Mouse (Mus musculus): Measurements from ENCODE around the gene Aurkb. TPM values are rescaled to one million over a fixed set of nuclear protein-coding genes. Genes with fewer than 3 reads are reported as not detected.
"Not testable (repeated sequence)": the region's sequence is repeated elsewhere in the genome, so short reads cannot be mapped to it uniquely, and the experiment has no call there.

Gene Aurkb
- 71.7 and 81.1 TPM in 2 replicates for total RNA-seq (2012; rRNA removed)

DNA sequence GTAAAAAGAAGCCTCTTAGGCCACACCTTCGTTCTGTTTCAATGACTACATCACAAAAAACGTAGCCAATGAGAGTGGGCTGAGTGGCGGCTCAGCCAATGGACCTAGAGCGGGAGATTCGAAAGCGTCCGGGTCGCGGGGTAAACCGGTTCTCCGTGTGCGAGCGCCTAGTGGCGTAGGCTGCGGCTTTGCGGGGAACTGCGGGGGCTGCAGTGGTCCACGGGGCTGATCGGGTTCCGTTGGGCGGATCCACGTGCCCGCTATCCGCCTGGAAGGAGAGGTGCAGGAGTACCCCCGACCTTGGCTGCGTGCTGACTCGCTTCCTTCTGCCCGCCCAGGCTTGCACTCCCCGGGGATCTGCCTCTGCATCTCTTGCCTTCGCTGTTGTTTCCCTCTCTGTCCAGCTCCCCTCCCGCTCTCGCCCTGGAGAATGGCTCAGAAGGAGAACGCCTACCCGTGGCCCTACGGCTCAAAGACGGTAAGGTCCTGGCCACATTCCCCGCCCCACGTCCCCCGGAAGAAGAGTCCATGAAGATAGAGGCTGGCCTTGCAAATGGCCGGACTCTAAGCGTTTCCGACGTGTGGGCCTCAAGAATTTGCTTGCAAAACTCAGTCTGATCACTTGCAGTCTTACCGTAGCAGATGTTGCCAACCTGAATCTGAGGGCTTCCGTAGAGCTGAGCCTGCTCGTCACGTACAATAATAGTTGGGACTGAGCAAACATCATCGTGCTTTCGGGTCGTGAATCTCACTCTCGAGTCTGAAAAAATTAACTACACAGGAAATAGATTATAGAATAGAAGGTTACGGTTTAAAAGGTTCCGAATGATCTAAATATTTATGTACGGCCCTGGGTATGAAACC is at the start of gene Aurkb:
Gene Aurkb, plus strand, starts transcription at position 117 of the 864 bp plus-strand sequence.
- H3K9me3 ChIP-seq (ENCODE audit: control insufficient read depth, insufficient read depth, low read depth, low read length): no peaks in the 10 kb centered on the region
- no peak for TF ChIP-seq ZC3H11A (IDR thresholded peaks at IDR 0.05; ENCODE audit: borderline replicate concordance, low read depth, low read length)
- TF ChIP-seq CHD2 (IDR thresholded peaks at IDR 0.05; ENCODE audit: low read depth, low read length): peak; percentile 62; the same call in 1 of the 2 replicates
- TF ChIP-seq HCFC1 (IDR thresholded peaks at IDR 0.05; ENCODE audit: borderline replicate concordance, insufficient read depth, low read length): peak; percentile 48; the same call in 1 of the 2 replicates
- H3K27ac ChIP-seq (ENCODE audit: insufficient read depth, low read depth, low read length, poor library complexity, severe bottlenecking): peak within 1 kb of the TSS; percentile 63
- in situ Hi-C loops (cut with MboI; ENCODE audit: low sequenced_read_pairs in 2 of 2, unreplicated experiment in 2 of 2): no loop called here
- peak within 1 kb of the TSS; percentile 89 for H3K9ac ChIP-seq (ENCODE audit: insufficient read depth, low read depth, low read length, poor library complexity, severe bottlenecking)
- peak within 1 kb of the TSS; percentile 82 to 84 for H3K4me3 ChIP-seq (ENCODE audit: insufficient read depth in 1 of 2, low read depth in 1 of 2, low read length in 2 of 2, poor library complexity in 1 of 2, severe bottlenecking in 1 of 2)
- peaks cover 0 to 9% of the 10 kb centered on the region in 2 experiments; a peak in 3 of 4 replicates for H3K4me1 ChIP-seq (ENCODE audit: control insufficient read depth in 2 of 2, insufficient read depth in 2 of 2, low read length in 2 of 2, poor library complexity in 1 of 2)
- DNase-seq (ENCODE audit: low read depth, low spot score): peak; percentile 75
- peaks cover 26% of the 10 kb centered on the region for H3K36me3 ChIP-seq (ENCODE audit: control insufficient read depth, insufficient read depth, low read length, poor library complexity, severe bottlenecking)

- DNase-seq (ENCODE audit: low read depth, low spot score): no peak
- Histone ChIP-seq H3K4me1 (ENCODE audit: control insufficient read depth in 2 of 2, insufficient read depth in 2 of 2, low read length in 2 of 2, poor library complexity in 1 of 2) (no peaks in the 10 kb centered on the region), H3K36me3 (ENCODE audit: control insufficient read depth, insufficient read depth, low read length, poor library complexity, severe bottlenecking) (peaks cover 84% of the 10 kb centered on the region), H3K9me3 (ENCODE audit: control insufficient read depth, insufficient read depth, low read depth, low read length) (no peaks in the 10 kb centered on the region), H3K4me3 (ENCODE audit: insufficient read depth in 1 of 2, low read depth in 1 of 2, low read length in 2 of 2, poor library complexity in 1 of 2, severe bottlenecking in 1 of 2) (no peak overlapping the region), H3K9ac (ENCODE audit: insufficient read depth, low read depth, low read length, poor library complexity, severe bottlenecking) (no peak overlapping the region), H3K27ac (ENCODE audit: insufficient read depth, low read depth, low read length, poor library complexity, severe bottlenecking) (no peak overlapping the region)
- in situ Hi-C loops (cut with MboI; ENCODE audit: low sequenced_read_pairs in 2 of 2, unreplicated experiment in 2 of 2): no loop called here
- TF ChIP-seq HCFC1 (IDR thresholded peaks at IDR 0.05; ENCODE audit: borderline replicate concordance, insufficient read depth, low read length) (no peak), ZC3H11A (IDR thresholded peaks at IDR 0.05; ENCODE audit: borderline replicate concordance, low read depth, low read length) (no peak), CHD2 (IDR thresholded peaks at IDR 0.05; ENCODE audit: low read depth, low read length) (no peak), ZNF384 (IDR thresholded peaks at IDR 0.05; ENCODE audit: low read depth, low read length) (no peak), MAFK (IDR thresholded peaks at IDR 0.05; ENCODE audit: insufficient read depth, low read depth, low read length) (no peak)
Observed at GRCm38 (mm10) chr11:68997080-68997479, 48.4 kb upstream of the Aurkb start.

DNA sequence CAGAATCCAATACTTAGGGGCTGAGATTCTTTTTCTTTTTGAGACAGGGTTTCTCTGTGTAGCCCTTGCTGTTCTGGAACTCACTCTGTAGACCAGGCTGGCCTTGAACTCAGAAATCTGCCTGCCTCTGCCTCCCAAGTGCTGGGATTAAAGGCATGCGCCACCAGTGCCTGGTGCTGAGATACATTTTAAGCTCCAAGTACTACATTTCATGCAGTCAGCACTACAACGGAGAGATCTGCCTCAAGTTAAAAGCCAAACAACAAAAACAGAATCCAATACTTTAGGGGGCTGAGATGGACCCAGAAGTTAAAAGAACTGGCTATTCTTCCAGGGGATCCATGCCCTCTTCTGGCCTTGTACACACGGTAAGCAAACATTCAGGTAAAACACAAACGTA is 42.7 kb upstream of the Aurkb start:
- H3K9me3 ChIP-seq (ENCODE audit: control insufficient read depth, insufficient read depth, low read depth, low read length); H3K27ac ChIP-seq (ENCODE audit: insufficient read depth, low read depth, low read length, poor library complexity, severe bottlenecking); H3K4me1 ChIP-seq (ENCODE audit: control insufficient read depth in 2 of 2, insufficient read depth in 2 of 2, low read length in 2 of 2, poor library complexity in 1 of 2); DNase-seq (ENCODE audit: low read depth, low spot score); H3K9ac ChIP-seq (ENCODE audit: insufficient read depth, low read depth, low read length, poor library complexity, severe bottlenecking); H3K4me3 ChIP-seq (ENCODE audit: insufficient read depth in 1 of 2, low read depth in 1 of 2, low read length in 2 of 2, poor library complexity in 1 of 2, severe bottlenecking in 1 of 2); in situ Hi-C loops (cut with MboI; ENCODE audit: low sequenced_read_pairs in 2 of 2, unreplicated experiment in 2 of 2): not testable (repeated sequence)
- H3K36me3 ChIP-seq (ENCODE audit: control insufficient read depth, insufficient read depth, low read length, poor library complexity, severe bottlenecking): peaks cover 69% of the 10 kb centered on the region

GRCm38 (mm10) chr11:69003592-69003991 is 41.9 kb upstream of the Aurkb start:
- Histone ChIP-seq H3K9ac (ENCODE audit: insufficient read depth, low read depth, low read length, poor library complexity, severe bottlenecking) (no peak overlapping the region), H3K36me3 (ENCODE audit: control insufficient read depth, insufficient read depth, low read length, poor library complexity, severe bottlenecking) (peaks cover 61% of the 10 kb centered on the region), H3K4me1 (ENCODE audit: control insufficient read depth in 2 of 2, insufficient read depth in 2 of 2, low read length in 2 of 2, poor library complexity in 1 of 2) (peaks cover 0 to 6% of the 10 kb centered on the region in 2 experiments; a peak in 2 of 4 replicates), H3K9me3 (ENCODE audit: control insufficient read depth, insufficient read depth, low read depth, low read length) (no peaks in the 10 kb centered on the region), H3K27ac (ENCODE audit: insufficient read depth, low read depth, low read length, poor library complexity, severe bottlenecking) (no peak overlapping the region), H3K4me3 (ENCODE audit: insufficient read depth in 1 of 2, low read depth in 1 of 2, low read length in 2 of 2, poor library complexity in 1 of 2, severe bottlenecking in 1 of 2) (no peak overlapping the region)
- no peak for DNase-seq (ENCODE audit: low read depth, low spot score)
- TF ChIP-seq ZNF384 (IDR thresholded peaks at IDR 0.05; ENCODE audit: low read depth, low read length): no peak
- TF ChIP-seq CHD2 (IDR thresholded peaks at IDR 0.05; ENCODE audit: low read depth, low read length): no peak
- no peak for TF ChIP-seq MAFK (IDR thresholded peaks at IDR 0.05; ENCODE audit: insufficient read depth, low read depth, low read length)
- in situ Hi-C loops (cut with MboI; ENCODE audit: low sequenced_read_pairs in 2 of 2, unreplicated experiment in 2 of 2): no loop called here

DNA sequence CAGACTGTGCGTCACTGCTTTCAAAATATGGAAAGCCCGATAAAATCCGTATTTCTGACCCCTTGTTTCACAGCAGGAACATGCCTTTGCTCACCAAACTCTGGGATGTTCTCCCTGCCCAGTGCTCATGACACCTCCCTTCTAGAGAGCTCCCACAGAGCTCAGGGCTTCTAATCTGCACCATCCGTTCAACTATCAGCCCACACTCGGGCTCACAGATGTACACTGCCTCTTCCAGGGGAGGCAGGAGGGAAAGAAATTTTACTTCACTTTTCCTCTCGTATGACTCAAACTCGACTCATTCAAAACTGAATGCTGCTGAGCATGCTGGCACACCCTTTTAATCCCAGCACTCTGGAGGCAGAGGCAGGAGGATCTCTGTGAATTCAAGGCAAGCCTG is 40.3 kb upstream of the Aurkb start:
- Histone ChIP-seq H3K27ac (ENCODE audit: insufficient read depth, low read depth, low read length, poor library complexity, severe bottlenecking) (no peak overlapping the region), H3K36me3 (ENCODE audit: control insufficient read depth, insufficient read depth, low read length, poor library complexity, severe bottlenecking) (peaks cover 48% of the 10 kb centered on the region), H3K4me3 (ENCODE audit: insufficient read depth in 1 of 2, low read depth in 1 of 2, low read length in 2 of 2, poor library complexity in 1 of 2, severe bottlenecking in 1 of 2) (no peak overlapping the region), H3K9me3 (ENCODE audit: control insufficient read depth, insufficient read depth, low read depth, low read length) (no peaks in the 10 kb centered on the region), H3K9ac (ENCODE audit: insufficient read depth, low read depth, low read length, poor library complexity, severe bottlenecking) (0 out of 2 replicates have a peak overlapping the region, but pooled peaks have one; percentile 20), H3K4me1 (ENCODE audit: control insufficient read depth in 2 of 2, insufficient read depth in 2 of 2, low read length in 2 of 2, poor library complexity in 1 of 2) (peaks cover 2 to 6% of the 10 kb centered on the region in 2 experiments; a peak in 3 of 4 replicates)
- in situ Hi-C loops (cut with MboI; ENCODE audit: low sequenced_read_pairs in 2 of 2, unreplicated experiment in 2 of 2): no loop called here
- TF ChIP-seq CHD2 (IDR thresholded peaks at IDR 0.05; ENCODE audit: low read depth, low read length): no peak
- TF ChIP-seq MAFK (IDR thresholded peaks at IDR 0.05; ENCODE audit: insufficient read depth, low read depth, low read length): no peak
- TF ChIP-seq HCFC1 (IDR thresholded peaks at IDR 0.05; ENCODE audit: borderline replicate concordance, insufficient read depth, low read length): no peak
- TF ChIP-seq ZNF384 (IDR thresholded peaks at IDR 0.05; ENCODE audit: low read depth, low read length): no peak
- no peak for TF ChIP-seq ZC3H11A (IDR thresholded peaks at IDR 0.05; ENCODE audit: borderline replicate concordance, low read depth, low read length)
- DNase-seq (ENCODE audit: low read depth, low spot score): no peak

GRCm38 (mm10) chr11:69006575-69006974 is 38.9 kb upstream of the Aurkb start:
- H3K27ac ChIP-seq (ENCODE audit: insufficient read depth, low read depth, low read length, poor library complexity, severe bottlenecking); DNase-seq (ENCODE audit: low read depth, low spot score); in situ Hi-C loops (cut with MboI; ENCODE audit: low sequenced_read_pairs in 2 of 2, unreplicated experiment in 2 of 2); H3K4me3 ChIP-seq (ENCODE audit: insufficient read depth in 1 of 2, low read depth in 1 of 2, low read length in 2 of 2, poor library complexity in 1 of 2, severe bottlenecking in 1 of 2); H3K4me1 ChIP-seq (ENCODE audit: control insufficient read depth in 2 of 2, insufficient read depth in 2 of 2, low read length in 2 of 2, poor library complexity in 1 of 2); H3K9me3 ChIP-seq (ENCODE audit: control insufficient read depth, insufficient read depth, low read depth, low read length): not testable (repeated sequence)
- Histone ChIP-seq H3K36me3 (ENCODE audit: control insufficient read depth, insufficient read depth, low read length, poor library complexity, severe bottlenecking) (peaks cover 34% of the 10 kb centered on the region), H3K9ac (ENCODE audit: insufficient read depth, low read depth, low read length, poor library complexity, severe bottlenecking) (peak overlapping the region; percentile 100; the same call in 1 of the 2 replicates)
